Mouse (Mus musculus) neural tube, embryonic 11.5 days (tissue): ENCODE measurements around the gene Phf23. TPM values are rescaled to one million over a fixed set of nuclear protein-coding genes. Genes with fewer than 3 reads are reported as not detected.

Experiments used
- ATAC-seq: fragments of 200-750 bp; cut with Nextera tagmentation; 2 replicates; pipeline ENCODE4 v1.8.0; 2017; ENCODE audit warnings: moderate number of reproducible peaks, mild to moderate bottlenecking, moderate TSS enrichment, moderate library complexity; ENCODE audit not compliant: insufficient read depth, low FRiP score, low TSS enrichment
- DNase-seq: peaks from one replicate; pipeline ENCODE4 v3.0.0-alpha.2; 2015; ENCODE audit warnings: low spot score
- H3K27ac ChIP-seq: fragments of 300-500 bp; sonication (generic); 2 replicates; pipeline ENCODE4 v1.5.1; 2014; ENCODE audit warnings: low read depth, mild to moderate bottlenecking, low read length
- H3K27me3 ChIP-seq: fragments of 300-500 bp; sonication (generic); 2 replicates; pipeline ENCODE4 v1.6.1; 2014; ENCODE audit warnings: mild to moderate bottlenecking, low read length, mixed read lengths; ENCODE audit not compliant: control insufficient read depth, insufficient read depth
- H3K36me3 ChIP-seq: fragments of 300-500 bp; sonication (generic); 2 replicates; pipeline ENCODE4 v1.6.1; 2014; ENCODE audit warnings: mild to moderate bottlenecking, low read length, moderate library complexity, mixed read lengths; ENCODE audit not compliant: control insufficient read depth, insufficient read depth
- H3K4me1 ChIP-seq: fragments of 300-500 bp; sonication (generic); 2 replicates; pipeline ENCODE4 v1.6.1; 2014; ENCODE audit warnings: low read length, mixed read lengths; ENCODE audit not compliant: control insufficient read depth, insufficient read depth
- H3K4me2 ChIP-seq: fragments of 300-500 bp; sonication (generic); 2 replicates; pipeline ENCODE4 v1.6.1; 2014; ENCODE audit warnings: low read depth, mild to moderate bottlenecking, moderate library complexity
- H3K4me3 ChIP-seq: fragments of 300-500 bp; sonication (generic); 2 replicates; pipeline ENCODE4 v1.5.1; 2014; ENCODE audit warnings: low read depth, low read length
- H3K9ac ChIP-seq: fragments of 300-500 bp; sonication (generic); 2 replicates; pipeline ENCODE4 v1.6.1; 2014; ENCODE audit warnings: mild to moderate bottlenecking, low read length
- H3K9me3 ChIP-seq: fragments of 300-500 bp; sonication (generic); 2 replicates; pipeline ENCODE4 v1.6.1; 2016; ENCODE audit warnings: low read length; ENCODE audit not compliant: control insufficient read depth
- WGBS: fragments of 180-500 bp; shearing (Covaris S2); extraction: QIAGEN DNeasy Blood & Tissue Kit; methylation state at CpG from one replicate; pipeline ENCODE4 v1.1.7; 2014; 5-methylcytosine and 5-hydroxymethylcytosine counted together
- polyA plus RNA-seq: library from polyadenylated mRNA; unstranded; fragments of >200 nt; fragmentation: Nextera tagmentation; extraction: Ambion mirVana; gene quantifications from 2 replicates; pipeline ENCODE4 v1.2.1, GENCODE M21; 2014

The Phf23 gene
- polyA plus RNA-seq, 1 experiment from 2014 or later = 57.6 TPM

GRCm38 (mm10) chr11:70029130-70029801, 33.7 kb downstream of the Phf23 start:
- ATAC-seq (peak; percentile 95), DNase-seq (peak; percentile 97)
- Histone ChIP-seq H3K4me2 (peak overlapping the region; percentile 62), H3K9me3 (no peaks in the 10 kb centered on the region), H3K4me3 (peak overlapping the region; percentile 27), H3K27ac (peak overlapping the region; percentile 77), H3K4me1 (peaks cover 41% of the 10 kb centered on the region), H3K27me3 (no peaks in the 10 kb centered on the region), H3K36me3 (peaks cover 8% of the 10 kb centered on the region), H3K9ac (peak overlapping the region; percentile 35; the same call in 1 of the 2 replicates)
- WGBS = under 1% methylated on average over 20 of the region's 20 CpGs

- ATAC-seq = peak; percentile 42
- peaks cover 8% of the 10 kb centered on the region for H3K36me3 ChIP-seq
Measured at GRCm38 (mm10) chr11:70029829-70030550, 34.4 kb downstream of the Phf23 start.

GRCm38 (mm10) chr11:70030651-70031320, 35.2 kb downstream of the Phf23 start:
- H3K36me3 ChIP-seq = peaks cover 8% of the 10 kb centered on the region
- peak overlapping the region; percentile 35; the same call in 1 of the 2 replicates for H3K9ac ChIP-seq
- H3K4me3 ChIP-seq = peak overlapping the region; percentile 27; the same call in 1 of the 2 replicates
- H3K4me1 ChIP-seq = peaks cover 38% of the 10 kb centered on the region
- ATAC-seq (no peak), DNase-seq (no peak)
- peak overlapping the region; percentile 62; the same call in 1 of the 2 replicates for H3K4me2 ChIP-seq
- no peaks in the 10 kb centered on the region for H3K27me3 ChIP-seq
- 94% methylated on average over 28 of the region's 28 CpGs for WGBS
- H3K9me3 ChIP-seq = no peaks in the 10 kb centered on the region
- peak overlapping the region; percentile 77 for H3K27ac ChIP-seq

More at GRCm38 (mm10) chr11:70029829-70030550, 34.4 kb downstream of the Phf23 start:
- WGBS = 35% methylated on average over 11 of the region's 11 CpGs
- H3K4me2 ChIP-seq = peak overlapping the region; percentile 62
- H3K9ac ChIP-seq = peak overlapping the region; percentile 35; the same call in 1 of the 2 replicates
- H3K4me1 ChIP-seq = peaks cover 39% of the 10 kb centered on the region
- DNase-seq = no peak
- H3K27ac ChIP-seq = peak overlapping the region; percentile 77
- no peaks in the 10 kb centered on the region for H3K27me3 ChIP-seq
- H3K4me3 ChIP-seq = peak overlapping the region; percentile 27
- H3K9me3 ChIP-seq = no peaks in the 10 kb centered on the region

- H3K27ac ChIP-seq = no peak overlapping the region
Measured at GRCm38 (mm10) chr11:70031321-70031670, 35.7 kb downstream of the Phf23 start.

GRCm38 (mm10) chr11:70038174-70038573, 42.6 kb downstream of the Phf23 start:
- peaks cover 3% of the 10 kb centered on the region; the same call in 1 of the 2 replicates for H3K36me3 ChIP-seq
- no peaks in the 10 kb centered on the region for H3K27me3 ChIP-seq
- no peaks in the 10 kb centered on the region for H3K9me3 ChIP-seq
- DNase-seq (no peak), ATAC-seq (no peak)
- WGBS = 81% methylated on average over 7 of the region's 7 CpGs
- H3K4me2 ChIP-seq = no peak overlapping the region
- H3K4me3 ChIP-seq = no peak overlapping the region
- H3K4me1 ChIP-seq = no peaks in the 10 kb centered on the region
- no peak overlapping the region for H3K9ac ChIP-seq
- no peak overlapping the region for H3K27ac ChIP-seq

More at GRCm38 (mm10) chr11:70031321-70031670, 35.7 kb downstream of the Phf23 start:
- Histone ChIP-seq H3K4me2 (no peak overlapping the region), H3K9me3 (no peaks in the 10 kb centered on the region), H3K4me3 (no peak overlapping the region), H3K36me3 (peaks cover 8% of the 10 kb centered on the region), H3K27me3 (no peaks in the 10 kb centered on the region), H3K9ac (no peak overlapping the region), H3K4me1 (peaks cover 33% of the 10 kb centered on the region)
- 96% methylated on average over 11 of the region's 11 CpGs for WGBS
- ATAC-seq = no peak
- DNase-seq = no peak

- DNase-seq (no peak), ATAC-seq (no peak)
- Histone ChIP-seq H3K27me3 (no peaks in the 10 kb centered on the region), H3K36me3 (peaks cover 5% of the 10 kb centered on the region; the same call in 1 of the 2 replicates), H3K9me3 (no peaks in the 10 kb centered on the region), H3K9ac (no peak overlapping the region), H3K4me1 (no peaks in the 10 kb centered on the region), H3K4me3 (no peak overlapping the region), H3K4me2 (no peak overlapping the region), H3K27ac (no peak overlapping the region)
- 92% methylated on average over 10 of the region's 10 CpGs for WGBS
Measured at GRCm38 (mm10) chr11:70039631-70040030, 44.1 kb downstream of the Phf23 start.

GRCm38 (mm10) chr11:70040184-70040583, 44.6 kb downstream of the Phf23 start:
- no peaks in the 10 kb centered on the region for H3K9me3 ChIP-seq
- no peak overlapping the region for H3K27ac ChIP-seq
- peaks cover 5% of the 10 kb centered on the region; the same call in 1 of the 2 replicates for H3K36me3 ChIP-seq
- DNase-seq (no peak), ATAC-seq (no peak)
- H3K9ac ChIP-seq = no peak overlapping the region
- H3K4me2 ChIP-seq = no peak overlapping the region
- no peaks in the 10 kb centered on the region for H3K27me3 ChIP-seq
- WGBS = 90% methylated on average over 7 of the region's 7 CpGs
- no peak overlapping the region for H3K4me3 ChIP-seq
- H3K4me1 ChIP-seq = no peaks in the 10 kb centered on the region

- Histone ChIP-seq H3K36me3 (peaks cover 5% of the 10 kb centered on the region; the same call in 1 of the 2 replicates), H3K27me3 (no peaks in the 10 kb centered on the region), H3K4me1 (no peaks in the 10 kb centered on the region), H3K27ac (no peak overlapping the region), H3K4me2 (no peak overlapping the region), H3K9me3 (no peaks in the 10 kb centered on the region), H3K9ac (no peak overlapping the region), H3K4me3 (no peak overlapping the region)
- ATAC-seq = no peak
- 89% methylated on average over 23 of the region's 23 CpGs for WGBS
- no peak for DNase-seq
Measured at GRCm38 (mm10) chr11:70042309-70043085, 46.9 kb downstream of the Phf23 start.
